Mouse (Mus musculus) ES-CJ7 (cell line): Measurements from ENCODE around the gene Gm10272.
"Not testable (repeated sequence)": the region's sequence is repeated elsewhere in the genome, so short reads cannot be mapped to it uniquely, and the experiment has no call there.

ENCODE experiments used
- DNase-seq: peaks from one replicate; pipeline ENCODE4 v3.0.0; 2011; ENCODE audit warnings: low read depth, low spot score

The Gm10272 gene

GRCm38 (mm10) chr10:77728280-77728679 lies 21.9 kb downstream of the Gm10272 start:
- peak; percentile 36 for DNase-seq

GRCm38 (mm10) chr10:77729241-77729640 lies 22.8 kb downstream of the Gm10272 start:
- DNase-seq = peak; percentile 60

- peak; percentile 12 for DNase-seq
Measured at GRCm38 (mm10) chr10:77735928-77736327, 29.5 kb downstream of the Gm10272 start.

- DNase-seq = no peak
Measured at GRCm38 (mm10) chr10:77738929-77739328, 32.5 kb downstream of the Gm10272 start.

GRCm38 (mm10) chr10:77741924-77742688 lies 35.7 kb downstream of the Gm10272 start, which contains the start of gene Gm18596:
Gene Gm18596, minus strand, starts transcription at chr10:77742638.
- not testable (repeated sequence) for DNase-seq

- DNase-seq = not testable (repeated sequence)
Measured at GRCm38 (mm10) chr10:77750686-77751085, 44.3 kb downstream of the Gm10272 start.

GRCm38 (mm10) chr10:77751254-77751653 lies 44.8 kb downstream of the Gm10272 start, which contains the start of gene Gm9736:
Gene Gm9736, minus strand, starts transcription at chr10:77751354.
- DNase-seq = not testable (repeated sequence)

- not testable (repeated sequence) for DNase-seq
Measured at GRCm38 (mm10) chr10:77752312-77752711, 45.9 kb downstream of the Gm10272 start.

- DNase-seq = peak; percentile 28
Measured at GRCm38 (mm10) chr10:77753448-77753847, 47.0 kb downstream of the Gm10272 start.
